Mouse (Mus musculus) embryonic fibroblast, embryonic 13.5 days (primary cell): ENCODE measurements around the gene Entpd2.

Experiments
- CTCF ChIP-seq: IDR thresholded peaks from 2 replicates; pipeline ENCODE4 v1.5.1; 2011; ENCODE audit warnings: mild to moderate bottlenecking, control low read depth, low read length, moderate library complexity, borderline replicate concordance; ENCODE audit not compliant: insufficient read depth
- POLR2A ChIP-seq: IDR thresholded peaks from 2 replicates; pipeline ENCODE4 v1.6.1; 2011; ENCODE audit warnings: low read depth, mild to moderate bottlenecking, control low read depth, low read length, moderate library complexity

- no peak for TF ChIP-seq CTCF
- TF ChIP-seq POLR2A = no peak
Measured at GRCm38 (mm10) chr2:25422587-25423410, 27.1 kb downstream of the Entpd2 start, which contains the start of gene Fut7.
